Mouse (Mus musculus) spleen, postnatal 10 days (tissue): Measurements from ENCODE around the gene Epn2.

Experiments used
- DNase-seq, 2 experiments: peaks; one replicate each; pipeline ENCODE4 v3.0.0; 2021 to 2022; ENCODE audit warnings: low spot score in 2 of 2

Gene Epn2

DNA sequence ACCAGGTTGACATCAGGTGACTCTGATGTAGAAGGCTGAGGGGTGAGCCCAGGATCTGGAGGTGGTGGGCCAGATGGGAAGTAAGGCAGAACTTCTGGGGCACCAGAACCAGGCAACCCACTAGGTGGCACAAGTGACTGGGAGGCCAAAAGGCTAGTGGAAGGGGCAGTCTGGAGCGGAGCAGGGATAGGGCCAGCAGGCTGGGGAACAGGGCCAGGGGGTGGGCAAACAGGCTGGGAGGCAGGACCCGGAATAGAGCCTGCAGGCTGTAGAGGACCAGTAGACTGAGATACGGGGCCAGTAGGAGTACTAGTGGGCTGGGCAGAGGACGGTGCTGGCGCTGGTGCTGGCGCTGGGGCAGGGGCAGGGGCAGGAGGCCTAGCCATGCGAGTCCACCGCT, 89.6 kb downstream of the Epn2 start:
- no peak for DNase-seq

DNA sequence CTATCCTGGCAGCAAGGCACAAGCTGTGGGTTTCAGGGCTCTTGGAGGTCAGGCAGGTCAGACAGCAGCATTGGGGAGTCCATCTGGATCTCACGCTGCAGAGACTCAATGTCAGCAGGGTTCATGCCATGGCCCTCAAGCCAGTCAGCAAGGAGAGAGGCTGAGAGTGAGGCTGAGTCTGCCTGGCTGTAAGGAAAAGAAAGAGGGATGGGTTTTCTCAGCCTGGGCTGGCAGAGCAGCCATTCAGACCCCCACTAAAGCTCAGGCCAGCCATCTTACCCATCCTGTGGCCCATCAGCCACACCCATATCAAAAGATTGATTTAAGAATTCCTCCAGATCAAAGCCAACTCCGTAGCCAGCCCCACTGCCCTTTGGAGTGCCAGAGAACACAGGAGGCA, 90.4 kb downstream of the Epn2 start:
- no peak for DNase-seq

DNA sequence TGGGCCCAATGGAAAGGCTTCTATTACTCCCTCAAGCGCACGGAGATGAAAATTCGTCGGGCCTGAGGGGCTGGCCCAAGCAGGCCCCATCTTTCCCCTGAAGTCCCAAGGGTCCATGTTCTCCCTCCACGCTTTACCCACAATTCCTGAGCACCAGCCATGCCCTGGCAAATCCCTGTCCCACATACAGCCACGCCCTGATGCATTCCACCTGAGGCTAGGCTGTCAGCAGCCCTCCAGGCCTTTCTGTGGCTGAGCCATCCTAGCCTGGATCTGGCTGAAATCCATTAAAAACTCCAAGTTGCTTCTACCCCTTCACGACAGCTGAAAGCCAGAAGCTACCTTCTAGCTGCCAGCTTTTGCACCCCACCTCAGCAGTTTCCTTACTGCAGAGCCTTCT, 91.6 kb downstream of the Epn2 start:
- DNase-seq: no peak

DNA sequence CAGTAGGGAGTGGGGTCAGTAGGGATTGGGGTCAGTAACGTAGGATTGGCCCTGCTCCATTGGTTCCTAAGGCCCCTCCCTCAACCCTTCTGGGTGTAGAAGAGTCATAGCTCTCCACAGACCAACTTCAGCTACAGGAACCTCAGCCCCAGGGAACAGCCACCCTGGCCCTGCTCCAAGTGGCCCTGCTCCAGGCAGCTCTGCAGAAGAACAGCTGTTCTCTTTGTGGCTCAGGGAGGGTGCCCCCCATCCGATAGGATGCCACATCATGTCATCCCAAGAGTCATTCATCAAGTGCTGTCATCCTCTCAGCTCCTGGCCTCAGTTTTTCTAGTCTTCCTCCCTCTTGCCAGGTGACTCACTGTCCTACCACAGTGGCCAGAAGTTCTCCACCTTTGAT, 92.1 kb downstream of the Epn2 start:
- no peak for DNase-seq

DNA sequence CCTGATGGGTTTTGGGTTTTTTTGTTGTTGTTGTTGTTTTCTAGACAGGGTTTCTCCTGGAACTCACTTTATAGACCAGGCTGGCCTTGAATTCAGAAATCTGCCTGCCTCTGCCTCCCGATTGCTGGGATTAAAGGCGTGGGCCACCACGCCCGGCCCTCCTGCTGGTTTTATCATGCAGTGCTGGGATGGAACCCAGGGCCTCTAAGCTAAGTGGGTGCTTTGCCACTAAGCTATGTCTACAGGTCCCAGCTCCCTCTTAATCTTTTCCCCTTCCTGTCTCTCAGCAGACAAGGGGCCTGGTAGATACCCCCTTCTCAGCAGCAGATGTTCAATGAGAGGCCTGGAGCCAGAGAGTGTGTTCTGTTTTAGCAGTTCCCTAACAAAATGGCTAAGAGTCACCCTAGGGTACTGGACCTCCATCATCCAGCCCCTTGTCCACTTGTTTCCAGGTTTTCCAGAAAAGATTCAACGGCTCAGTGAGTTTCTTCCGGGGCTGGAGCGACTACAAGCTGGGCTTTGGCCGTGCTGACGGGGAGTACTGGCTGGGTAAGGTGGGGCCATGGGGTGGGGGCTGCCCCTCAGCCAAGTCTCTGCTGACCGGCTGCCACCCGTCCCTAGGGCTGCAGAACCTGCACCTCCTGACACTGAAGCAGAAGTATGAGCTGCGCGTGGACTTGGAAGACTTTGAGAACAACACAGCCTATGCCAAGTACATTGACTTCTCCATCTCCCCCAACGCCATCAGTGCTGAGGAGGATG, 92.8 kb downstream of the Epn2 start:
- DNase-seq: no peak

DNA sequence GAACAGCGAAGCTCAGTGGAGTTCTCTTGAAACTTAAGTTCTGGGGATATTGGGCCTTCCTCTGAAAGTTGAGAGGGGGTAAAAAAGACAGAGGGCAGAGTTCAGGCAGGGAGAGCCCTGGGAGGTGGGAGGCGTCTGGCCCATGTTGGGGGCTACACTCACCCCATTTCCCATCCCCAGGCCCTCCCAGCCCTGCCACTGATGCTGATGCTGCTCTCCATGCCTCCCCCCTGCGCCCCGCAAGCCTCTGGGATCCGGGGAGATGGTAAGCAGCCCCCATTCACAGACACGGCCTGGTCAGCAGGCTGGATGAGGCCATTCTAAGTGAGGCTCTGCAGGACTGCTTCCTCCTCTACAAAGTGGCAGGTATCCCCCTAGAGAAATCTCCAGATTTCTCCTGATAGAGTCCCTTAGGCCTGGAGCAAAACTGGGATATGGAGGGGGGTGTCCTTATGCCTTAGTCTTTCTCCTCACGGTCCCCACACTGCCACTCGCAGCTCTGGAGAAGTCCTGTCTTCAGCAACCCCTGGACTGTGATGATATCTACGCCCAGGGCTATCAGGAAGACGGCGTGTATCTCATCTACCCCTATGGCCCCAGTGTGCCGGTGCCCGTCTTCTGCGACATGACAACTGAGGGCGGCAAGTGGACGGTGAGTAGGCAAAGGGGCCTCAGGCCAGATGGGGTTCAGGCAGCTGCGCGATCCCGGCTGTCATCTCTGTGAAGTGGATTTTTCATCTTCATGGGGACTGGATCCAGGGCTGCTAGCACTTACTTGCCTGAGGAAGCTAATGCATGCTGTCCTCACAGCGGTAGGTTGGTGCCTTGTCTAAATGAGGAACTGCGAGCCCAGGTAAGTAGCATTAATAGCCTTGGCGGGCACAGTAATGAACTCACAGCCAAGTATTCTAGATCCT, 93.7 kb downstream of the Epn2 start:
- DNase-seq: no peak

DNA sequence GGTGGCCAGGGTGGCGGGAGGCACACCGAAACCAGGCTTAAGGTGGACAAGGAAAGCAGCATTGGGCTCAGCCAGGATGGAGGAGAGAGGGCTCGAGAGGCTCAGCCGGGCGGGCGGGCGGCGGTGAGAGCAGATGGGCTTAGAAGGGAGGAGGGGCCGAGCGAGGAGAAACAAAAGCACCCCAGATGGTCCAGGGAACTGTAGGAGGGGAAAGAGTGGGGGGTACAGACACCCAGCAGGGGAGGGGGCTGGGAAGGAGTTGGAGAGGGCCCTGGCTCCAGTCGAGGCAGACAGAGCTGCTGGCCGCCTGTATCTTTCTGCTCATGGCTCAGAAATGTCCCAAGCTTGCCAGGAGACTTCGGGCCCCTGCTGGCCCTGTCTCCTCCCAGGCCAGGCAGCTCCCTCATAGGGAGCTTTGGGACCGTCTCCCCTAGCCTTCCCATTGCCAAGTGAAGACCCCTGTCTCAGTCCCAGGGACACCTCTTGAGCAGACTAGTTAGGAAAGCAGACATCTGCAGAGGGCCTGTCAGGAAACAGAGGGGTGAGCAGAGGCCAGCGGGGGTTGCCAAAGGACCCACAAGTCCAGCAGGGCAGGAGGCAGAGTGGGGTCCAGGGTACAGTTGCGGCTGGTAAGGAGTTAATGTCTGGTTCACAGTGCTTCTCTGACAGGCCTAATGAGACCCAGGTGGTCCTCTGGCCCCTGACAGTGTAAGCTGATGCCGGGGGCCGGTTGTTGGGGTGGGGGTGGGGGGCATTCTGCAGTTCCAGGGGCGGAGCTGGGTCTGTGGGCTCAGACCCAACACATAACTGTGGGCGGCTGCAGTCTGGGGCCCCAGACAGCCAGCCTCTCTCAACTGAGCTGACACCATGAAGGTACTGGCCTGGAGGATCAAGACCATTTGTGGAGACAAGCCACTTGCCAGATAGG, 94.6 kb downstream of the Epn2 start, which contains the start of gene Mfap4:
TSS of gene Mfap4 (plus strand) at position 819 of the 928 bp plus-strand sequence.
- no peak for DNase-seq

DNA sequence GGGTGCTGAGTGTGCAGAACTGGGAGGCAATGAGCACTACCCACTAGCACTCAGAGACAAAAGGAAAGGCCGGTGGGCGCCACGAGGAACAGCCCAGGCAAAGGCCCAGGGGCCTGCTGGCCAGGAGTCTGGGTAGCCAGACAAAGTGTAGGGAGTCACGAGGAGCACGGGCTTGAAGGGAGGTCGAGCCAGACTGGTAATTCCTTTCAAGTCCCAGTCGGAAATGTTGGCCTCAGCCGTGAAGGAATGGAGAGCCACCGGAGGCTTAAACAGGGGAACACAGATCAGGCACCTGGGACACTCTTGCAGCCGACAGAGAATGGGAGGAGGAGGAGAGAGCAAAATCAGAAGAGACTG, 95.3 kb downstream of the Epn2 start:
- DNase-seq: no peak

DNA sequence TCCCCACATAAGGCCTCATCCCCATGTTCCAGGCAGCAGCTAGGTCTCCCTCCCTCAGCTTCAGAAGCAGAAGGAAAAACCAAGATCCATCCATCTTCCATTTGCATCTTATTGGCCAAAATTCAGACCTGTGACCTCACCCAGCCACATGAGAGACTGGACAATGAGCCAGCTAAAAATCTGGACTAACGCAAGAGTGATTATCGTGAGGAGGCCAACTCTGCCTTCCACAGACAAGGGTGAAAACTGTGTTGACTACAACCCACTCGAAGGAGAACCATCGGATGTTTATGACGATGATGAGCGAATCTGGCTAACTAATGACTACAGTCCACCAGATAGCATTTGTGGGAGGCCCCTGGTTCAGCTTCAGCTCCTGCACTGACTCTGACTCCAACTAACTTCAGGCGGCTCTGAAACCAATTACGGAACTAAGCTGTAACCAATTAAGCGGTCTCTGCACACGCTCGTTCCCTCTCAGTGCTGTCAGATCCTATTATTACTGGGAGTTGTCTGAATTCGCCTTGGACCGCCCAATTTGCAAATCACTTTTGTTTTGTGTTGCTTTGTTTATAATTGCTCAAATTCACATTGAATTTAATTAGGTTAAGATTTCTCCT, 96.2 kb downstream of the Epn2 start:
- DNase-seq: no peak

DNA sequence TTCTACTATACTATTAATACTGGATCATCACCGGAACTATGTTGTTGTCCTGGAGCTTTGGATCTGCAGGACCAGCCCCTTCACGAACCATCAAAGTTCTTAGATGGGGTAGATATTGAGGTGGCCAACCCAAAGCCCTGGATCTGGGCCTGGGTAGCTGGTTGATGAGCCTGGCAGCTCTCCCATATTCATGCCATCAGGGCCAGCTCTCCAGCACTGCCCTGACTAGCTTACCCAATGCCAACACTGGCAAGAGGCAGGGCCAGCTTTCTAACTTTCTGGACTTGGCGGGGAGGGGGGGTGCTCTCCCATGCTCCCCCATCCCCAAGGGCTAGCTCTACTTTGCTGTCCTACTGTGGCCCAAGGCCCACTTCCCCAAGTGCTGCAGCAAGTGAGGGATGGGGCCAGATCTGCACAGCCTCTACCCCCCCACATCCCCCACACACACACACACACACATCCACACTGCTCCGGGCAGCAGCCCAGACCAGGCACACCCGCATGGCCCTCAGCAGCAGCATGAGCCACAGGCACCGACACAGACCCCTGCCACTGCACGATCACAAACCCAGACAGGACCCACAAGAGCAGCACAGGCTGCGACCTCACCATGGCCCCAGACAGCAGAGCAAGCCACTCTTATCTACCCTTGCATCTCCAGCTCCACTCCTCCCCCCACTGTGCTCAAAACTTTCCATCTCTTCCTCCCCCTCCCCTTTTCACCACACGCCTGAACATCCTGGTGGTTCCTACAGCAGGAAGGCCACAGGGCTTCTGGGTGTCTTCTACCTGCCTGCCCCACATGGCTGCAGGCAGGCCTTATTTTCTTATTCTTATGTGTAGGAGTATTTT, 98.0 kb downstream of the Epn2 start:
- DNase-seq: no peak

DNA sequence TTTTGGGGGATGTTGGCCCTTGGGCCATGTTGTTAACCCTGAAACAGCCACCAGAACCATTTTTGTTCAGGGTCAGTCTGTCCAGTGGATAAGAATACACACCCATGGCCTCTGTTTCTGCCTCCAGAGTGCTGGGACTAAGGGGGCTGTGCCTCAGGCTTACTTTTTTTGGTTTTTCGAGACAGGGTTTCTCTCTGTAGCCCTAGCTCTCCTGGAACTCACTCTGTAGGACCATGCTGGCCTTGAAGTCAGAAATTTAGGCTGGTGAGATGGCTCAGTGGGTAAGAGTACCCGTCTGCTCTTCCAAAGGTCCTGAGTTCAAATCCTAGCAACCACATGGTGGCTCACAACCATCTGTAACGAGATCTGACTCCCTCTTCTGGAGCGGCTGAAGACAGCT, 100.7 kb downstream of the Epn2 start:
- DNase-seq: no peak

DNA sequence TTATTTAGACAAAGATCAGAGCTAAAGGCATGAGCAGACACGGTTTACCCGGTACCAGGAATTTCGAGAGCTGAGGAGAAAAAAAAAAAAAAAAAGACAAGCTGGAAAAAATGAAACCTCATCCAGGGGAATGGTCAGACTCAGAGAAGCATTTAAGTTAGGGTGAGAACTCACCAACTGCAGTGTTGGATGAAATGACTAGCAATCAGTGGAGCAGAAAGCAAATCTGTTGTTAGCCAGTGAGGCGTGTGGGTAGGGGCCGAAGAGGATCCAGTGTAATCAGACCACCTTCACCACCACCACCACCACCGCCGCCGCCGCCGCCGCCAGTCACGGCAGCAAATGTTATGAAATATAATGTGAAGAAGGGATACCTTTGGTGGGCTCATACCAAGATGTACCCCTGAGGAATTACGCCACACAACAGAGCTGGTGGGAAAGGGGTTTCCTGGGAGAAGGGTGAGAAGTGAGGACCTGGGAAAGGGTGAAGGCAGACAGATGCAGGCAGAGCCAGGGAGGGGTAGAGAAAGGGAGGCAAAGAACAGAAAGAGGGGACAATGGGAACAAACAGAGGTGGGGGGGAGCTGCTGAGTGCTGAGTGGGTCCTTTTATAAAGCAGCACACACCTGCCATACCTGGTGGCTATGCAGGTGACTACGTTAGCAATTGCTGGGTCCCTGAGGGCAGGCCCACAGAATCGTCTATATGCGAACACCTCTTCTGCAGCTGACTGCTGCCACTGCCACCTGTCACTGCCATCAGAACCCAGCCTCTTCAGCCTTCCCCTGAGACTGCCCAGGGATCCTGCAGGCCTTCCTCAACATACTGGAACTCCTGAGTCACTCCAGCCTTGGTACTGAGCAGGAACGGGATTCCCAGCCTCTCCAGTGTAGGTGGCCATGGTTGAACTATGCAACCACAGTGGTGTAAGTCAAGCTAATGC, 101.7 kb downstream of the Epn2 start:
- DNase-seq: no peak

DNA sequence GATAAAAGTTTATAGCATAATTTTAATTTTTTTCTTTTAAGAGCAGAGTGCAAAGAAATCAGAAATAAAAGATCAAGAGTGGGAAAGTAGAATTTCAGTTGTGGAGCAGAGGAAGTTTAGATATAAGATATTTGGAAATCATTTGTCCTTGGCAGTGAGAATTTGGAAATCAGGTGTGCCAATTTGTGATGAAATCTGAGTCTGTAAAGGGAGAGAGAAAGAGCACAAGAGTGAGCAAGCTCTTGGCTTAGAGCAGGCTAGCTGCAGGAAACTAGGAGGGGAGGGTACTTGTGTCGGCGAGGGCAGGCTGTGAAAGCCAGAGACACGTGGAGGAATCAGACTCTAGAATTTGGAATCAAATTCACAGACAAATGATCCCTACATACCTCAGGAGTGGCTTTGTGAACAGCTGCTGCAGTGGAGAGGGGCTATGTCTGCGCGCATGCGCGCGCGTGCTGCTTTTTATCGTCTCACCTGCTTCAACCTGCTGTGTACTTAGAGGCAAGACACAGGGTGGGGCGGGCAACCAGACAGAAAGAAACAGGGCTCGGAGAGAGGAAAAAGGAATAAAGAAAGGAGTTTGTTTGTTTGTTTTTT, 102.6 kb downstream of the Epn2 start:
- no peak for DNase-seq

DNA sequence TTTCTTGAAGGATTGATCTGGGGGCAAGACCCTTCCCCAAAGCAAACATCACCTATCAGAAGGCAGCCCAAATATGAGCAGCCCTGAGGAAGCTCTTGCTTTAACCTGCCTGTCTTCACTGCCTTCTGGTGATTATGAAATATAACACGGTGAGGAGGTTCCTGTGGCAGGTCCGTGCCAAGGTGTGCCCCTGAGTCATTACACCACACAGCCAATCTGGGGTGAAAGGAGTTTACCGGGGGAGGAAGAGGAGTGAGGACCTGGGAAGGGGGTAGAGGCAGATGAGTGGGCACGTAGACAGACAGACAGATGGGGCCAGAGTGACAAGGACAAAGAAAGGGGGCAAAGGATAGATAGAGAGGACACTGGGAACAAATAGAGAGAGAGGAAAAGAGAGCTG, 105.9 kb downstream of the Epn2 start:
- no peak for DNase-seq

DNA sequence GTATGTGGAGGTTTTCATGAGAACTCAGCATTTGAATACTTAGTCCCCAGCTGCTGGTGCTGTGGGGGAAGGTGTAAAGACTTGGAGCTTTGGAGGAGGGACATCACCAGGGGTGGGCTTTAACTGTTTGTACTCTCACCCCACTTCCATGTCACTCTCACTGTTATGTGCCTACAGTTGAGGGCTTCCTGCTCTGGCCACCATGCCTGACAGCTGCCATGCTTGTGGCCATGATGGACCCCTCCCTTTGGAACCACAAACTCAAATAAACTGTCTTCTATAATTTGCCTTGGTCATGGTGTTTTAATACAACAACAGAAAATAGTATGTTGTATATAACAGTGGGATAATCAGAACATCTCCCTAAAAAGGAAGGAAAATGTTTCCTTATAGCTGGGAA, 108.6 kb downstream of the Epn2 start:
- DNase-seq: no peak

DNA sequence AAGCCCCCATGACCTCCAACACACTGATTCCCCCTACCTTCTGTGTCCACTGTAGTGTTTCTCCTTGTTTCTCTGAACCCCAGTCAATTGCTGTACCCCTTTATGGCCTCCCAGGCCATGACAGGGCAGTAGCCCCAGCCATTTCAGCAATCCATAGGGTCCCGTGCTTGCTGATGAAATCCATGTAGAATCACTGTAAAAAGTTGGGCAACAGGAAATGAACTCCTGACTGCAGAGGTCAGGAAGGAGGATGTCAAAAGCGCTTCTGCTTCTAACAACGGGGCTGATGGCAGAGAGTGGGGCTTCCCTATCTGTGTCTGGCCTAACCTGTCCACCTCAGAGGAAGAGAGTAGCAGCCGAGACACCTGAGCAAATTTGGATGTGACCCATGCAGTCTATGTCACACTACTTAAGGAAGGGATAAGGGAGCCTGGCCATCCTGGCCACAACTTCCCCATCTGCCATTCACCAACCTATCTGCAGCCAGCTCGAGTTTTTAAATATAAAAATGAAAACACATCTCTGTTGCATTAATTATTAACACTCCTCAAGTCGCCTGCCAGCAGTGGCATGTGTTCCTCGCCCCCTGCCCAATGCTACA, 110.1 kb downstream of the Epn2 start:
- no peak for DNase-seq

DNA sequence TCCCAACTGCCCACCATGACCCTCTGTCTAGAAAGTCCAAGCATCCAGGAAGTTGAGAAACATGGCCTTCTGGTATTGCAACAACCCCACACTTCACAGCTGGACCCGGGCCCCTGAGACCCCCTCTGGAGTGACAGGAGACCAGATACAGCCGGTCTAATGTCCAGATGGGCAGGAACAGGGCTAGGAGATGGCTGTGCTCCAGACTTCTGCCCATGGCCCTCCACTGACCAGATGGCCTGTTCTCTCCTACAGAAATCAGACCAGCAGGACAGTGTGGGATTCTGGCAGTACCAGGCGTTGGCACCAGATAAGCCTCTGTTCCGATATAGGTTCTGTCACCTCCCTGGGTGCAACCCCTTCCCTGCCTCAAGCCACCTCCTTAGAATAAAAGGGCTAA, 111.0 kb downstream of the Epn2 start:
- no peak for DNase-seq
